ENCODE assay signal across 8 mouse cellular contexts in genomic region chrX:100625146-100625545, GRCm38 (mm10). TPM values are rescaled to one million over a fixed set of nuclear protein-coding genes. Genes with fewer than 3 reads are reported as not detected.
DNase-seq lines count a peak whose midpoint lies in the region; ATAC-seq and TF ChIP-seq lines count a peak whose summit lies in the region.
"Had no signal": no experiment of that assay in that cellular context is flagged by ENCODE, and none has a peak within 500 bp of the region (broad histone marks: within the 10 kb centered on the region; RNA-seq: fewer than 3 reads in every experiment).

No protein-coding gene starts in this region.

- H3K27ac ChIP-seq in testis, adult 2 months (ENCODE audit: control insufficient read depth, insufficient read depth, low read depth, low read length), result peak overlapping the region; percentile 36; the same call in 1 of the 2 replicates
- peak overlapping the region; percentile 83 for H3K27ac ChIP-seq in embryonic facial prominence, embryonic 10.5 days (replicated peaks)
- no peak overlapping the region for H3K27ac ChIP-seq in limb, embryonic 11.5 days (replicated peaks; ENCODE audit: low read depth, low read length)
- no peak overlapping the region for H3K27ac ChIP-seq in small intestine, adult 2 months (ENCODE audit: insufficient read depth, low read depth, low read length)

- H3K4me2 ChIP-seq in limb, embryonic 11.5 days (ENCODE audit: low read depth, severe bottlenecking), result peak overlapping the region; percentile 50

- no peaks in the 10 kb centered on the region for H3K9me3 ChIP-seq in embryonic facial prominence, embryonic 10.5 days
- H3K9me3 ChIP-seq in limb, embryonic 11.5 days (ENCODE audit: control insufficient read depth, low read length), result no peaks in the 10 kb centered on the region

- TF ChIP-seq CTCF in testis, adult 2 months (IDR thresholded peaks at IDR 0.05; ENCODE audit: control insufficient read depth, insufficient read depth, insufficient replicate concordance, low read depth, low read length), result no peak
- TF ChIP-seq CTCF in small intestine, adult 2 months (IDR thresholded peaks at IDR 0.05; ENCODE audit: extremely low read depth, insufficient read length, insufficient replicate concordance, low read depth, low read length), result no peak

- 0 out of 2 replicates have a peak, but pooled peaks have one; percentile 12 for ATAC-seq in limb, embryonic 11.5 days (ENCODE audit: insufficient number of reproducible peaks, low FRiP score, low TSS enrichment, low read depth)

- no peaks in the 10 kb centered on the region; the same call in none of the 2 replicates for H3K4me1 ChIP-seq in testis, adult 2 months (ENCODE audit: control insufficient read depth, insufficient read depth, low read length)
- H3K4me1 ChIP-seq in embryonic facial prominence, embryonic 10.5 days, result 0 out of 2 replicates have a peak, but pooled peaks cover 6% of the 10 kb centered on the region
- H3K4me1 ChIP-seq in limb, embryonic 11.5 days (ENCODE audit: control insufficient read depth, insufficient read depth, low read length), result no peaks in the 10 kb centered on the region
- H3K4me1 ChIP-seq in small intestine, adult 2 months (ENCODE audit: control insufficient read depth, insufficient read depth, insufficient read length, low read length), result peaks cover 3% of the 10 kb centered on the region; the same call in 1 of the 2 replicates

- no peak for TF ChIP-seq POLR2A in testis, adult 2 months (IDR thresholded peaks at IDR 0.05; ENCODE audit: control insufficient read depth, low read depth, low read length)
- no peak for TF ChIP-seq POLR2A in small intestine, adult 2 months (IDR thresholded peaks at IDR 0.05; ENCODE audit: low read depth, low read length)

- H3K9ac ChIP-seq in limb, embryonic 11.5 days (ENCODE audit: low read length), result 0 out of 2 replicates have a peak overlapping the region, but pooled peaks have one; percentile 30

- no peak for DNase-seq in testis, postnatal 14 days (ENCODE audit: low spot score)
- DNase-seq in embryonic facial prominence, embryonic 10.5 days (ENCODE audit: low spot score), result no peak
- no peak for DNase-seq in limb, embryonic 11.5 days (ENCODE audit: low spot score)
- no peak for DNase-seq in left cerebral cortex, adult 18-20 months (ENCODE audit: low spot score in 2 of 2)
- no peak for DNase-seq in thymus, postnatal 36 days

- H3K27me3 ChIP-seq in testis, adult 2 months (ENCODE audit: control insufficient read depth, insufficient read depth, low read length), result no peaks in the 10 kb centered on the region
- peaks cover 44% of the 10 kb centered on the region for H3K27me3 ChIP-seq in embryonic facial prominence, embryonic 10.5 days (replicated peaks; ENCODE audit: low read depth, poor library complexity, severe bottlenecking)
- H3K27me3 ChIP-seq in limb, embryonic 11.5 days (ENCODE audit: control insufficient read depth, insufficient read depth, low read length), result peaks cover 5% of the 10 kb centered on the region
- H3K27me3 ChIP-seq in small intestine, adult 2 months (ENCODE audit: control insufficient read depth, insufficient read depth, low read length), result no peaks in the 10 kb centered on the region

- H3K4me3 ChIP-seq in testis, adult 2 months (ENCODE audit: control insufficient read depth, low read depth, low read length), result peak overlapping the region; percentile 8; the same call in 1 of the 2 replicates
- H3K4me3 ChIP-seq in embryonic facial prominence, embryonic 10.5 days, result peak overlapping the region; percentile 78
- H3K4me3 ChIP-seq in limb, embryonic 11.5 days (ENCODE audit: low read depth, low read length), result peak overlapping the region; percentile 42
- peak overlapping the region; percentile 40 for H3K4me3 ChIP-seq in small intestine, adult 2 months (ENCODE audit: low read depth, low read length)

- 40% methylated on average over 7 of the region's 7 CpGs for WGBS in embryonic facial prominence, embryonic 10.5 days
- 40% methylated on average over 7 of the region's 7 CpGs for WGBS in limb, embryonic 11.5 days
- 25% methylated on average over 7 of the region's 7 CpGs for WGBS in small intestine, adult 2 months

- no peaks in the 10 kb centered on the region for H3K36me3 ChIP-seq in testis, adult 2 months (ENCODE audit: control insufficient read depth, insufficient read depth, low read length)
- H3K36me3 ChIP-seq in embryonic facial prominence, embryonic 10.5 days (replicated peaks), result peaks cover 27% of the 10 kb centered on the region
- H3K36me3 ChIP-seq in limb, embryonic 11.5 days (ENCODE audit: control insufficient read depth, insufficient read depth, low read length), result no peaks in the 10 kb centered on the region
- peaks cover 10% of the 10 kb centered on the region for H3K36me3 ChIP-seq in small intestine, adult 2 months (ENCODE audit: control insufficient read depth, insufficient read depth, low read length)

RNA-seq across cellular contexts. Expression of gene Kif4, which starts 0.4 kb away (rescaled TPM):
- 1.0 and 1.1 TPM in 2 replicates for polyA plus RNA-seq in testis, adult 2 months (2012; rRNA removed)
- 37.0 and 40.2 TPM in 2 replicates for polyA plus RNA-seq in embryonic facial prominence, embryonic 10.5 days (2016; fragmentation: Nextera tagmentation; extraction: Ambion mirVana)
- polyA plus RNA-seq in limb, embryonic 11.5 days (2014; fragmentation: Nextera tagmentation; extraction: Ambion mirVana), result 47.9 and 48.2 TPM in 2 replicates
- 0.61 and 1.2 TPM in 2 replicates for polyA plus RNA-seq in small intestine, adult 2 months (2012; rRNA removed)
- total RNA-seq in left cerebral cortex, adult 18-20 months (2021), result 1 to 10 TPM in 1 of 2 experiments, under 1 TPM in 1; 0.89 to 1.0 TPM

RNA-seq across cellular contexts. Expression of gene Pdzd11, which starts 1.2 kb away (rescaled TPM):
- 7.3 and 7.7 TPM in 2 replicates for polyA plus RNA-seq in testis, adult 2 months (2012; rRNA removed)
- polyA plus RNA-seq in embryonic facial prominence, embryonic 10.5 days (2016; fragmentation: Nextera tagmentation; extraction: Ambion mirVana), result 114 and 117 TPM in 2 replicates
- 116 and 118 TPM in 2 replicates for polyA plus RNA-seq in limb, embryonic 11.5 days (2014; fragmentation: Nextera tagmentation; extraction: Ambion mirVana)
- 7.6 and 10.7 TPM in 2 replicates for polyA plus RNA-seq in small intestine, adult 2 months (2012; rRNA removed)
- 10 to 100 TPM; 40.1 to 42.9 TPM for total RNA-seq in left cerebral cortex, adult 18-20 months (2021)

RNA-seq across cellular contexts. Expression of gene Arr3, which starts 19.8 kb away (rescaled TPM):
- polyA plus RNA-seq in testis, adult 2 months (2012; rRNA removed), result not detected in 2 replicates
- not detected in 2 replicates for polyA plus RNA-seq in embryonic facial prominence, embryonic 10.5 days (2016; fragmentation: Nextera tagmentation; extraction: Ambion mirVana)
- not detected in 2 replicates for polyA plus RNA-seq in limb, embryonic 11.5 days (2014; fragmentation: Nextera tagmentation; extraction: Ambion mirVana)
- polyA plus RNA-seq in small intestine, adult 2 months (2012; rRNA removed), result not detected in 2 replicates
- total RNA-seq in left cerebral cortex, adult 18-20 months (2021), result 1 to 10 TPM; 1.4 to 1.5 TPM

RNA-seq across cellular contexts. Expression of gene P2ry4, which starts 30.5 kb away (rescaled TPM):
- polyA plus RNA-seq in testis, adult 2 months (2012; rRNA removed), result not detected in 2 replicates
- polyA plus RNA-seq in embryonic facial prominence, embryonic 10.5 days (2016; fragmentation: Nextera tagmentation; extraction: Ambion mirVana), result not detected in 2 replicates
- not detected in 2 replicates for polyA plus RNA-seq in limb, embryonic 11.5 days (2014; fragmentation: Nextera tagmentation; extraction: Ambion mirVana)
- 7.6 TPM in 1 of 2 replicates, not detected in the other for polyA plus RNA-seq in small intestine, adult 2 months (2012; rRNA removed)
- total RNA-seq in left cerebral cortex, adult 18-20 months (2021), result not detected
- total RNA-seq: left cerebral cortex, postnatal 14 days had no signal

RNA-seq across cellular contexts. Expression of gene Awat1, which starts 53.1 kb away (rescaled TPM):
- polyA plus RNA-seq in testis, adult 2 months (2012; rRNA removed), result 0.12 TPM in 1 of 2 replicates, not detected in the other
- polyA plus RNA-seq in embryonic facial prominence, embryonic 10.5 days (2016; fragmentation: Nextera tagmentation; extraction: Ambion mirVana), result not detected in 2 replicates
- polyA plus RNA-seq in limb, embryonic 11.5 days (2014; fragmentation: Nextera tagmentation; extraction: Ambion mirVana), result not detected in 2 replicates
- not detected in 2 replicates for polyA plus RNA-seq in small intestine, adult 2 months (2012; rRNA removed)
- not detected for total RNA-seq in left cerebral cortex, adult 18-20 months (2021)
- total RNA-seq: left cerebral cortex, postnatal 14 days had no signal

Comparison
In these comparisons a context has a peak if more than half of its experiments do, and no peak if none do; other contexts are left out.
1. H3K27ac ChIP-seq: peak in testis, adult 2 months (single experiment) and embryonic facial prominence, embryonic 10.5 days (single experiment); none in limb, embryonic 11.5 days (single experiment) and small intestine, adult 2 months (single experiment).
2. H3K4me3 ChIP-seq: peak in every context shown above with its lines; median percentile 78 in embryonic facial prominence, embryonic 10.5 days; 42 in limb, embryonic 11.5 days; 40 in small intestine, adult 2 months; 8 in testis, adult 2 months.
3. RNA of gene Kif4, which starts 0.4 kb away (polyA plus RNA-seq): 47.9 to 48.2 TPM in limb, embryonic 11.5 days and 37.0 to 40.2 TPM in embryonic facial prominence, embryonic 10.5 days; 0.61 to 1.2 TPM in small intestine, adult 2 months and 1.0 to 1.1 TPM in testis, adult 2 months; every median in the first group is over 10 times any median in the second.